Mouse (Mus musculus) limb, embryonic 13.5 days (tissue): ENCODE measurements around the gene Tssk6. TPM values are rescaled to one million over a fixed set of nuclear protein-coding genes. Genes with fewer than 3 reads are reported as not detected.

ENCODE experiments used
- polyA plus RNA-seq: library from polyadenylated mRNA; unstranded; fragments of >200 nt; fragmentation: Nextera tagmentation; extraction: Ambion mirVana; gene quantifications from 2 replicates; pipeline ENCODE4 v1.2.1, GENCODE M21; 2015

Gene Tssk6
- polyA plus RNA-seq, 1 experiment from 2014 or later = 4.3 TPM

Other genes starting within 250 kb of the Tssk6 start
- gene Zfp964, start 247.7 kb upstream of the Tssk6 start, polyA plus RNA-seq = 2.6 and 2.9 TPM in 2 replicates
- 33.5 and 34.2 TPM in 2 replicates for gene Zfp869, start 191.5 kb upstream of the Tssk6 start, polyA plus RNA-seq
- 7.7 and 8.1 TPM in 2 replicates for gene Zfp963, start 152.2 kb upstream of the Tssk6 start, polyA plus RNA-seq
- 0.19 TPM in 1 of 2 replicates, not detected in the other for gene Gm20422, start 127.3 kb upstream of the Tssk6 start, polyA plus RNA-seq
- 48.6 and 52.7 TPM in 2 replicates for gene Atp13a1, start 111.0 kb upstream of the Tssk6 start, polyA plus RNA-seq
- 38.2 and 38.7 TPM in 2 replicates for gene Zfp866, start 111.0 kb upstream of the Tssk6 start, polyA plus RNA-seq
- gene Gmip, start 93.5 kb upstream of the Tssk6 start, polyA plus RNA-seq = 7.3 and 9.0 TPM in 2 replicates
- 0.83 and 0.98 TPM in 2 replicates for gene Lpar2, start 79.8 kb upstream of the Tssk6 start, polyA plus RNA-seq
- gene Pbx4, start 69.7 kb upstream of the Tssk6 start, polyA plus RNA-seq = 8.5 and 8.7 TPM in 2 replicates
- gene Cilp2, start 14.5 kb upstream of the Tssk6 start, polyA plus RNA-seq = 1.2 and 1.6 TPM in 2 replicates
- gene Ndufa13, start 374 bp downstream of the Tssk6 start, polyA plus RNA-seq = 173 and 181 TPM in 2 replicates
- 4.2 and 6.6 TPM in 2 replicates for gene Yjefn3, start 528 bp downstream of the Tssk6 start, polyA plus RNA-seq
- gene Gatad2a, start 94.2 kb downstream of the Tssk6 start, polyA plus RNA-seq = 37.7 and 40.7 TPM in 2 replicates
- gene Mau2, start 140.6 kb downstream of the Tssk6 start, polyA plus RNA-seq = 59.5 and 62.8 TPM in 2 replicates
- gene Sugp1, start 140.6 kb downstream of the Tssk6 start, polyA plus RNA-seq = 54.5 and 58.5 TPM in 2 replicates
- 1.0 and 1.2 TPM in 2 replicates for gene Tm6sf2, start 170.7 kb downstream of the Tssk6 start, polyA plus RNA-seq
- gene Hapln4, start 181.3 kb downstream of the Tssk6 start, polyA plus RNA-seq = not detected in 2 replicates
- gene Ncan, start 218.7 kb downstream of the Tssk6 start, polyA plus RNA-seq = 0.67 and 0.87 TPM in 2 replicates
- 25.1 and 26.0 TPM in 2 replicates for gene Nr2c2ap, start 229.1 kb downstream of the Tssk6 start, polyA plus RNA-seq
- 23.8 and 26.0 TPM in 2 replicates for gene Rfxank, start 237.0 kb downstream of the Tssk6 start, polyA plus RNA-seq
- gene Borcs8, start 237.3 kb downstream of the Tssk6 start, polyA plus RNA-seq = 51.0 and 56.0 TPM in 2 replicates
- gene Mef2b, start 237.5 kb downstream of the Tssk6 start, polyA plus RNA-seq = 0.38 TPM in 2 replicates